Mouse (Mus musculus) brain, embryonic 14.5 days (tissue): ENCODE measurements around the gene Zbtb49.
A peak's percentile ranks its signal among the peaks of the same experiment; 100 is the strongest.

Experiments
- CTCF ChIP-seq: fragments of 200-500 bp; IDR thresholded peaks from 2 replicates; pipeline ENCODE4 v1.5.1; 2012; ENCODE audit warnings: inconsistent platforms, mild to moderate bottlenecking, moderate library complexity, borderline replicate concordance; ENCODE audit not compliant: insufficient read depth, insufficient read length; ENCODE audit errors: extremely low read depth
- POLR2A ChIP-seq: fragments of 200-500 bp; IDR thresholded peaks from 2 replicates; pipeline ENCODE4 v1.6.1; 2012; ENCODE audit warnings: mild to moderate bottlenecking, inconsistent platforms, borderline replicate concordance; ENCODE audit not compliant: poor library complexity, insufficient read depth, insufficient read length, severe bottlenecking; ENCODE audit errors: extremely low read depth

DNA sequence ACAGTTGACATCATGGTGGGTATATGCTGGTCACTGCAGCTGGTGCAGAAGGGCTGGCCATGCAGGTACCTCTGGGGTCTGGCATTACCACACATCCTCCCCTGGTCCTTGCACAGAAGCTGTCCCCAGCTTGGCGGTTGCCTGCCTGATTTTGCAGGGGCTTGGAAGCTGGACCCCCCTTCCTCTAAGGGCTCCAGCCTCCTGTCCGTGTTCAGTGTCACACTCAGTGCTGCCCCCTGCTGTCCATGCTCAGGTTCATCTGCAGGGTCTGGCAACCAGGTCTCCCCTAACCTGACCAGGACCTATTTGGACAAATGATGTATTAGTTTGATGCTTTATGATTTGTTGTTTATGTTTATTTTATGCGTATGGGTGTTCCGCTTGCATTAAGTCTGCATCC, 15.2 kb upstream of the Zbtb49 start:
- peak; percentile 75 for TF ChIP-seq CTCF
- no peak for TF ChIP-seq POLR2A
